Mouse (Mus musculus): ENCODE results near the gene Map4k1.

The Map4k1 gene

DNA sequence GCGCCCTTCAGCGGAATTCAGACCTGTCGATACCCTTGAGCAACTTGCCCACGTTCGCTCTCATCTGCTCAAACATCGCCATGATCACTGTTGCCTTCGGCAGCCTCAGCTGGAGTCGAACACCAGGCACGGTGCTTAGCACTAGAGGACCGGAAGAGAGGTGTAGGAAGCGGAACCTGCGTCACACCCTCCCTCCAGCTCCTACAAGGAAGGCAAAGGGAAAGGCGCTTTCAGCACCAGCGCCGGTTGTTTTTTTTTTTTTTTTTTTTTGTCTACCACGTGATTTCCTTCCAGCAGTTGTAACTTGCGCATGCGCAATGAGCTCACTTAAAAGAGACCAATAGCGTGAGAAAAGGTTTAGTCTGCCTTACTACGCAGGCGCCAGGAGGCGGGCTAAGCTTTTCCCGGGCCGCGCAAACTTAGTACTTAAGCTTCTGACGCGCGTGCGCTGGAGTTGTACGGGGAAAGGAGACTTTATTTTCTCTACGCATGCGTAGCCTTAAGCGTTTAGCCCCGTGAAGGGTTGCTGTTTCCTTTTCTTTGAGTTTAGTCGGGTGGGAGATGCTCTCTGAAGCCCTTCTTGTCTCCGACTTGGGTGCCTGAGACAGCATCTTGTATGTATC lies at the start of gene Map4k1, which contains the start of gene Eif3k:
TSS of gene Map4k1 (plus strand) at position 400 of the 623 bp plus-strand sequence.
TSS of gene Eif3k (minus strand) at position 214 of the 623 bp plus-strand sequence.
- no peak for TF ChIP-seq CTCF (conservative IDR thresholded peaks at IDR 0.05; ENCODE audit: low read length)
- no peaks in the 10 kb centered on the region for H3K9me3 ChIP-seq (ENCODE audit: low read length)
- no peaks in the 10 kb centered on the region for H3K27me3 ChIP-seq (ENCODE audit: insufficient read depth, low read length)
- H3K4me3 ChIP-seq (replicated peaks; ENCODE audit: low read length) = peak within 1 kb of the TSS; percentile 91
- peaks cover 42% of the 10 kb centered on the region for H3K36me3 ChIP-seq (ENCODE audit: insufficient read depth, low read length)
- H3K4me1 ChIP-seq (replicated peaks; ENCODE audit: low read depth, low read length) = peaks cover 74% of the 10 kb centered on the region

DNA sequence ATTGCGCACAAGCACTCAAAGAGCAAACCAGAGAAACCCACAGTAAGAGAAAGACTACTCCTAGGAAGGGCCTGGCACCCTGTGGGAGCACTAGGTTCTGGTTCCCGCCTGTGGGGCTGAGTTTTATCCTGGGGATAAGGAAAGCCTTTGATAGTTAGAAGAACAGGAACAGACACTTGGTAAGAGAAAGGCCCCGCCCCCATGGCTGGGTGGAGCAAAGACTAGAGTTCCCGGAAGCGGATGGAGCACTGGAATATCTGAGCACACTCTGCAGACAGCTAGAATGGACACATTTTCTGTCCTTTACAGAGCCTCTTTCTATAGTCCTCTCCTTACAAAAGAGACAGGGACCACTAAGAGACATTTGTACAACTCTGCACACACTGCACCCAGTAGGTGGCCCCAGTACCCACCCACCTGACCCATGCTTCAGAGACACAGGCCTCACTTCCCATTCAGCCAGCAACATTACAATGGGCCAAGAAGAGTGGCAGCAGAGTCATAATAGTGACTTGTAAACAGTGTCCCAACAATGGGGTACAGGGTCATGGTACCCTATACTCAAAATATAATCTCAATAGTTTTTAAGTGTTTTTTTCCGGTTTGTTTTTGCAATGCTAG lies 49.3 kb upstream of the Map4k1 start:
- no peak for TF ChIP-seq NANOG (IDR thresholded peaks at IDR 0.05; ENCODE audit: borderline replicate concordance, low read length)
- no peak for TF ChIP-seq CTCF (conservative IDR thresholded peaks at IDR 0.05; ENCODE audit: low read length)
- no peak for TF ChIP-seq POU5F1 (IDR thresholded peaks at IDR 0.05; ENCODE audit: borderline replicate concordance, low read length)
- Histone ChIP-seq H3K36me3 (ENCODE audit: insufficient read depth, low read length) (peaks cover 84% of the 10 kb centered on the region), H3K9me3 (ENCODE audit: low read length) (no peaks in the 10 kb centered on the region), H3K4me1 (replicated peaks; ENCODE audit: low read depth, low read length) (peaks cover 97% of the 10 kb centered on the region), H3K4me3 (replicated peaks; ENCODE audit: low read length) (0 out of 2 replicates have a peak overlapping the region, but pooled peaks have one; percentile 24), H3K27me3 (ENCODE audit: insufficient read depth, low read length) (no peaks in the 10 kb centered on the region)

DNA sequence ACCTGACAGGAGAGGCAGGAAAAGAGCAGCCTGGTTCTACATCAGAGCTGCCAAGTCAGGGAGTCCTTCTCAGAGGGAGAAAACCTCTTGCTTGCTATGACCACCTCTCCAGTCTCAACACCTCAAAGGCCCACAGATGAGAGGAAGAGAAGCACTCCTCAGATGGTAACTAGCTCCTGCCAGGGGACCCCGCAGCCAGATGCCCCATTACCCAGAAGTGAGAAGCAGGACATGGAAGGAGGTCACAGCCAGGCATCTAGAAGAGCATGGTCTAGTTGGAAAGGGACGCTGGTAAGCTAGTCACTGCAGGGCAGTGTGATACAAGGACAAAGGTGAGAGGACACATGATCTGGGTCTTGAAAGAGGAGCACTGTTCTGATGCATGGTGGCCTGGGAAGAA lies 48.0 kb upstream of the Map4k1 start:
- no peaks in the 10 kb centered on the region for H3K9me3 ChIP-seq (ENCODE audit: low read length)
- H3K36me3 ChIP-seq (ENCODE audit: insufficient read depth, low read length) = peaks cover 83% of the 10 kb centered on the region
- no peaks in the 10 kb centered on the region for H3K27me3 ChIP-seq (ENCODE audit: insufficient read depth, low read length)
- H3K4me3 ChIP-seq (replicated peaks; ENCODE audit: low read length) = no peak overlapping the region
- peaks cover 97% of the 10 kb centered on the region for H3K4me1 ChIP-seq (replicated peaks; ENCODE audit: low read depth, low read length)
- TF ChIP-seq POU5F1 (IDR thresholded peaks at IDR 0.05; ENCODE audit: borderline replicate concordance, low read length) (no peak), NANOG (IDR thresholded peaks at IDR 0.05; ENCODE audit: borderline replicate concordance, low read length) (no peak), CTCF (conservative IDR thresholded peaks at IDR 0.05; ENCODE audit: low read length) (no peak)

DNA sequence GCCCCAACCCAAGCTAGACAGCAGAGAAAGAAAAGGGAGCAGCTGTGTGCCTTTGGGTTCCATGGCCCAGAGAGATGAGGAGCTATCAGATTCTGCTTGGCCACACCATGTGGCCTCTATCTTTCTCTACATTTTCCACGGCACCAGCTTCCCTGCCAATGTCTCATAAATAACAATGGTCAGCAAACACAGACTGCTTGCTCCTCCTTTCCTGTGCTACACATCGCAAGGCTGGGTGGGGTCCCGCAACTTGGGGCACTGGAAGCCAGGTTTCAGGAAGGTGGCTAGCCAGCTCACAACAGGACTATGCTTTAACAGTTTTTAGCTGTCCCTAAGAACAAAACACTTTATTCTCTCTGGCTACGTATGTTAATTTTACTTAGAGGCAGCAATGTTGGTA lies 45.1 kb upstream of the Map4k1 start:
- H3K9me3 ChIP-seq (ENCODE audit: low read length) = no peaks in the 10 kb centered on the region
- H3K27me3 ChIP-seq (ENCODE audit: insufficient read depth, low read length) = no peaks in the 10 kb centered on the region
- peak overlapping the region; percentile 55 for H3K4me3 ChIP-seq (replicated peaks; ENCODE audit: low read length)
- peaks cover 97% of the 10 kb centered on the region for H3K4me1 ChIP-seq (replicated peaks; ENCODE audit: low read depth, low read length)
- no peak for TF ChIP-seq NANOG (IDR thresholded peaks at IDR 0.05; ENCODE audit: borderline replicate concordance, low read length)
- TF ChIP-seq POU5F1 (IDR thresholded peaks at IDR 0.05; ENCODE audit: borderline replicate concordance, low read length) = no peak
- H3K36me3 ChIP-seq (ENCODE audit: insufficient read depth, low read length) = peaks cover 80% of the 10 kb centered on the region

DNA sequence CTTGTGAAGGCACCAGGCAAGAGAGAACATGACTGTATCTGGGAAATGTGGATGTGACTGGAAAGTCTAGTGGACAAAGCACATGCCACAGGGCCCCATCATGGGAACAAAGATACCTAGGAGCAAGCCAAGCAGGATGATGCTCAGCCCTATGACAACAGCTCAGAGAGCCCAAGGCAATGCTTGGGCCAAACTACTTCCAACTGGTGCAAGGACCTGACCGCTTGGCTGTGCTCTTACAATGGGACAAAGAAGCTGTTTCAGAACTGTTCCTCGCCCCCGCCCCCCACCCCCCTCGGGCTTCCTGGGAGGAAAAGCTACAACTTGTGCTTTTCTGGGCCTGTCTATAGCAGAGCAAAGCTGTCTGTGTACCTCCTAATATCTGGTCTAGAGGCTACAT lies 43.2 kb upstream of the Map4k1 start:
- TF ChIP-seq CTCF (conservative IDR thresholded peaks at IDR 0.05; ENCODE audit: low read length) (no peak), NANOG (IDR thresholded peaks at IDR 0.05; ENCODE audit: borderline replicate concordance, low read length) (no peak), POU5F1 (IDR thresholded peaks at IDR 0.05; ENCODE audit: borderline replicate concordance, low read length) (no peak)
- H3K27me3 ChIP-seq (ENCODE audit: insufficient read depth, low read length) = no peaks in the 10 kb centered on the region
- H3K4me1 ChIP-seq (replicated peaks; ENCODE audit: low read depth, low read length) = peaks cover 99% of the 10 kb centered on the region

DNA sequence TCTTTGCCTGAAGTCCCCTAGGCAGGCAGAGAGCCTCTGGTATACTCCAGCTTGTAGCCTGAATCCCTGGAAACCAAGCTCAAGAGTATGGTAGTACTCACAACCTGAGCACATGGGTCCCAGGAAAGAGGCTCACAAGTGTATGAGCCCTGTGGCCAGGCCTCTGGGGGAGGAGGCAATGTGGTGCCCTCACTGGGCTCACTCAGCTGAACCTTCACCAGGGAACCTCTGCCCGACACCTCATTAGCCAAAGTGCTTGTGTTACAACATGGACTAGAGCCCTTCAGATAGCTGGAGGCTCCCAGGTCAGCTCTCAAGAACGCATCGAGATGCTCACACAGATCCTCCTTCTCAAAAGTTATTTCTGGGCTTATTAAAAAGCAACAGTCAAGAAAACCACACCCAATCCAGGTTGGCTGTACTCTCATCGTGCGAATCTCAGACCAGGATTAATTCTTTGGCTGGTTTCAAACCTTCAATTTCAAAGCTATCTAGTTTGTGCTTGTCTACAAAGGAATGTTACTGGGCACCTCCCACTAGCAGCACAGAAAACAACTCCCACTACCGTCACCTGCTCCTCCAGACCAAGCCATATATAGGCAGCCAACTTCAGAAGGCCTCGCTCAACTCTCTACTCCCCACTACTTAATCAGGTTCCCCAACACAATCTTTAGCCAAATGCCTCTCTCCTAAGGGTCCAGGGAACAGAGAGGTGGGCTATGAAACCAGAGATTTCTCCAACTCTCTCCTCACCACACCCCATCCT lies 42.2 kb upstream of the Map4k1 start:
- peaks cover 89% of the 10 kb centered on the region for H3K36me3 ChIP-seq (ENCODE audit: insufficient read depth, low read length)
- no peak for TF ChIP-seq NANOG (IDR thresholded peaks at IDR 0.05; ENCODE audit: borderline replicate concordance, low read length)
- no peak for TF ChIP-seq POU5F1 (IDR thresholded peaks at IDR 0.05; ENCODE audit: borderline replicate concordance, low read length)
- TF ChIP-seq CTCF (conservative IDR thresholded peaks at IDR 0.05; ENCODE audit: low read length) = no peak
- H3K9me3 ChIP-seq (ENCODE audit: low read length) = no peaks in the 10 kb centered on the region
- H3K4me3 ChIP-seq (replicated peaks; ENCODE audit: low read length) = peak overlapping the region; percentile 43
- no peaks in the 10 kb centered on the region for H3K27me3 ChIP-seq (ENCODE audit: insufficient read depth, low read length)
- H3K4me1 ChIP-seq (replicated peaks; ENCODE audit: low read depth, low read length) = peaks cover 99% of the 10 kb centered on the region

More for the DNA sequence above, 43.2 kb upstream of the Map4k1 start:
- Histone ChIP-seq H3K4me3 (replicated peaks; ENCODE audit: low read length) (peak overlapping the region; percentile 46), H3K36me3 (ENCODE audit: insufficient read depth, low read length) (peaks cover 94% of the 10 kb centered on the region), H3K9me3 (ENCODE audit: low read length) (no peaks in the 10 kb centered on the region)

DNA sequence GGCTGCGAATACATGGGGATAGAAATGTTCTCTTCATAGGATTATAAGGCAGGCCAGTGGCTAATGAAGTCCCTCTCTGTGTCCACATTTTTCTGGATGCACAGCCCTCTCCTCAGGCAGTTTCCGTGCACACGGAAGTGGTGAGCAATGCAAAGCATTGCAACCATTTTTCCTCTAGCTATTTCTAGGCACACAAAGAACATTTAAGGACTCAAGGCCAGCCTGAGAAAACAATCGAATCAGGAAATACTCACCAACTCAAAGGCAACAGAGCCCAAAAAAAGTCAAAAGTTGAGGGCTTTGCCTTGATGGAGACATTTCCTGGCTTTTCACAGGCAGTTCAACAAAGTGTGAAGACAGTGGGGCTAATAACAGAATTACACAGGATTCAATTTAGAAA lies 40.7 kb upstream of the Map4k1 start:
- Histone ChIP-seq H3K9me3 (ENCODE audit: low read length) (no peaks in the 10 kb centered on the region), H3K4me3 (replicated peaks; ENCODE audit: low read length) (0 out of 2 replicates have a peak overlapping the region, but pooled peaks have one; percentile 26), H3K4me1 (replicated peaks; ENCODE audit: low read depth, low read length) (peaks cover 99% of the 10 kb centered on the region), H3K36me3 (ENCODE audit: insufficient read depth, low read length) (peaks cover 76% of the 10 kb centered on the region), H3K27me3 (ENCODE audit: insufficient read depth, low read length) (no peaks in the 10 kb centered on the region)
- TF ChIP-seq CTCF (conservative IDR thresholded peaks at IDR 0.05; ENCODE audit: low read length) (no peak), NANOG (IDR thresholded peaks at IDR 0.05; ENCODE audit: borderline replicate concordance, low read length) (no peak), POU5F1 (IDR thresholded peaks at IDR 0.05; ENCODE audit: borderline replicate concordance, low read length) (no peak)

DNA sequence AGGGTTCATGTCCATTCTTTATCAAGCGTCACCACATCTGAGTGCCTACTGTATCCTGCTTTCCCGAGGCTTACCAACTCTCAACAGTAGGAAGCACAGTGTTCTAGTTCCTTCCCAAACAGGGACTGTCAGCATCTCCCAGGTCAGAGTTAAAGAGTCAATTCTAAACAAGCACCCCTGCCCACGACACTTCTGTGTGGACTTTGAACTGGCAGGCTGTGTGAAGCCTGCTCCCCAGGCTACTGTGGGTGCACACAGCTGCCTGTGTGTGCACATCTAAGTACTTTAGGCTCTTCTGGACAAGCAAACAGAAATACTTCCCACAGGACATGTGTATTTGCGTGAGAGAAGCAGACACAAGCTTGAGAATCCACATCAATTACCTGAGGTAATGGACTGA lies 40.3 kb upstream of the Map4k1 start:
- H3K4me3 ChIP-seq (replicated peaks; ENCODE audit: low read length) = 0 out of 2 replicates have a peak overlapping the region, but pooled peaks have one; percentile 26
- TF ChIP-seq POU5F1 (IDR thresholded peaks at IDR 0.05; ENCODE audit: borderline replicate concordance, low read length) (no peak), NANOG (IDR thresholded peaks at IDR 0.05; ENCODE audit: borderline replicate concordance, low read length) (no peak), CTCF (conservative IDR thresholded peaks at IDR 0.05; ENCODE audit: low read length) (no peak)
- no peaks in the 10 kb centered on the region for H3K9me3 ChIP-seq (ENCODE audit: low read length)
- peaks cover 75% of the 10 kb centered on the region for H3K36me3 ChIP-seq (ENCODE audit: insufficient read depth, low read length)
- H3K4me1 ChIP-seq (replicated peaks; ENCODE audit: low read depth, low read length) = peaks cover 99% of the 10 kb centered on the region
- no peaks in the 10 kb centered on the region for H3K27me3 ChIP-seq (ENCODE audit: insufficient read depth, low read length)

Data from E14TG2a.4 (cell line).